Mouse (Mus musculus): Measurements from ENCODE around the gene Wnt11. TPM values are rescaled to one million over a fixed set of nuclear protein-coding genes. Genes with fewer than 3 reads are reported as not detected.

Gene Wnt11
- not detected in 2 replicates for polyA plus RNA-seq (2011; ENCODE audit: insufficient read depth, insufficient read length, low read depth, missing spikeins)

GRCm38 (mm10) chr7:98834711-98835321, at the start of gene Wnt11:
Gene Wnt11, plus strand, starts transcription at chr7:98835112.
- peak within 1 kb of the TSS; percentile 27 for H3K9ac ChIP-seq (ENCODE audit: low read depth, poor library complexity, severe bottlenecking)
- no peaks in the 10 kb centered on the region for H3K4me1 ChIP-seq (ENCODE audit: control insufficient read depth, insufficient read depth, low read length)
- H3K27ac ChIP-seq (ENCODE audit: insufficient read depth, low read length), result no peak within 1 kb of the TSS
- H3K9me3 ChIP-seq (replicated peaks; ENCODE audit: control insufficient read depth, insufficient read depth, low read length, poor library complexity, severe bottlenecking), result no peaks in the 10 kb centered on the region
- TF ChIP-seq EP300 (IDR thresholded peaks at IDR 0.05; ENCODE audit: insufficient read depth, low read depth, low read length) (no peak), CTCF (IDR thresholded peaks at IDR 0.05; ENCODE audit: low read depth, low read length) (no peak), POLR2A (IDR thresholded peaks at IDR 0.05; ENCODE audit: insufficient read depth, low read length) (no peak)
- H3K36me3 ChIP-seq (ENCODE audit: control insufficient read depth, insufficient read depth, low read length, poor library complexity, severe bottlenecking), result no peaks in the 10 kb centered on the region
- H3K4me3 ChIP-seq (ENCODE audit: low read depth, low read length), result peak within 1 kb of the TSS; percentile 50
- peaks cover 17% of the 10 kb centered on the region for H3K27me3 ChIP-seq (ENCODE audit: control insufficient read depth, insufficient read depth, low read length, poor library complexity, severe bottlenecking)

GRCm38 (mm10) chr7:98786792-98787612, 47.9 kb upstream of the Wnt11 start:
- Histone ChIP-seq H3K9ac (ENCODE audit: low read depth, poor library complexity, severe bottlenecking) (no peak overlapping the region), H3K4me3 (ENCODE audit: low read depth, low read length) (no peak overlapping the region), H3K27me3 (ENCODE audit: control insufficient read depth, insufficient read depth, low read length, poor library complexity, severe bottlenecking) (no peaks in the 10 kb centered on the region), H3K9me3 (replicated peaks; ENCODE audit: control insufficient read depth, insufficient read depth, low read length, poor library complexity, severe bottlenecking) (no peaks in the 10 kb centered on the region), H3K27ac (ENCODE audit: insufficient read depth, low read length) (no peak overlapping the region), H3K4me1 (ENCODE audit: control insufficient read depth, insufficient read depth, low read length) (peaks cover 3% of the 10 kb centered on the region), H3K36me3 (ENCODE audit: control insufficient read depth, insufficient read depth, low read length, poor library complexity, severe bottlenecking) (no peaks in the 10 kb centered on the region)
- TF ChIP-seq POLR2A (IDR thresholded peaks at IDR 0.05; ENCODE audit: insufficient read depth, low read length), result no peak
- TF ChIP-seq EP300 (IDR thresholded peaks at IDR 0.05; ENCODE audit: insufficient read depth, low read depth, low read length), result no peak
- TF ChIP-seq CTCF (IDR thresholded peaks at IDR 0.05; ENCODE audit: low read depth, low read length), result no peak

- Histone ChIP-seq H3K27me3 (ENCODE audit: control insufficient read depth, insufficient read depth, low read length, poor library complexity, severe bottlenecking) (no peaks in the 10 kb centered on the region), H3K4me1 (ENCODE audit: control insufficient read depth, insufficient read depth, low read length) (peaks cover 3% of the 10 kb centered on the region), H3K9ac (ENCODE audit: low read depth, poor library complexity, severe bottlenecking) (no peak overlapping the region), H3K4me3 (ENCODE audit: low read depth, low read length) (no peak overlapping the region), H3K36me3 (ENCODE audit: control insufficient read depth, insufficient read depth, low read length, poor library complexity, severe bottlenecking) (no peaks in the 10 kb centered on the region), H3K27ac (ENCODE audit: insufficient read depth, low read length) (no peak overlapping the region), H3K9me3 (replicated peaks; ENCODE audit: control insufficient read depth, insufficient read depth, low read length, poor library complexity, severe bottlenecking) (no peaks in the 10 kb centered on the region)
- TF ChIP-seq POLR2A (IDR thresholded peaks at IDR 0.05; ENCODE audit: insufficient read depth, low read length), result no peak
- TF ChIP-seq EP300 (IDR thresholded peaks at IDR 0.05; ENCODE audit: insufficient read depth, low read depth, low read length), result no peak
- no peak for TF ChIP-seq CTCF (IDR thresholded peaks at IDR 0.05; ENCODE audit: low read depth, low read length)
Observed at GRCm38 (mm10) chr7:98788721-98789120, 46.2 kb upstream of the Wnt11 start.

GRCm38 (mm10) chr7:98789121-98789520, 45.8 kb upstream of the Wnt11 start:
- H3K36me3 ChIP-seq (ENCODE audit: control insufficient read depth, insufficient read depth, low read length, poor library complexity, severe bottlenecking), result no peaks in the 10 kb centered on the region
- H3K9ac ChIP-seq (ENCODE audit: low read depth, poor library complexity, severe bottlenecking), result no peak overlapping the region
- no peaks in the 10 kb centered on the region for H3K9me3 ChIP-seq (replicated peaks; ENCODE audit: control insufficient read depth, insufficient read depth, low read length, poor library complexity, severe bottlenecking)
- peaks cover 3% of the 10 kb centered on the region for H3K4me1 ChIP-seq (ENCODE audit: control insufficient read depth, insufficient read depth, low read length)
- H3K27me3 ChIP-seq (ENCODE audit: control insufficient read depth, insufficient read depth, low read length, poor library complexity, severe bottlenecking), result no peaks in the 10 kb centered on the region
- H3K27ac ChIP-seq (ENCODE audit: insufficient read depth, low read length), result no peak overlapping the region
- no peak for TF ChIP-seq CTCF (IDR thresholded peaks at IDR 0.05; ENCODE audit: low read depth, low read length)
- TF ChIP-seq EP300 (IDR thresholded peaks at IDR 0.05; ENCODE audit: insufficient read depth, low read depth, low read length), result 0 out of 2 replicates have a peak, but pooled peaks have one; percentile 33
- no peak for TF ChIP-seq POLR2A (IDR thresholded peaks at IDR 0.05; ENCODE audit: insufficient read depth, low read length)
- no peak overlapping the region for H3K4me3 ChIP-seq (ENCODE audit: low read depth, low read length)

- TF ChIP-seq POLR2A (IDR thresholded peaks at IDR 0.05; ENCODE audit: insufficient read depth, low read length), result no peak
- no peak for TF ChIP-seq CTCF (IDR thresholded peaks at IDR 0.05; ENCODE audit: low read depth, low read length)
- no peak for TF ChIP-seq EP300 (IDR thresholded peaks at IDR 0.05; ENCODE audit: insufficient read depth, low read depth, low read length)
- H3K36me3 ChIP-seq (ENCODE audit: control insufficient read depth, insufficient read depth, low read length, poor library complexity, severe bottlenecking), result no peaks in the 10 kb centered on the region
- peaks cover 3% of the 10 kb centered on the region for H3K4me1 ChIP-seq (ENCODE audit: control insufficient read depth, insufficient read depth, low read length)
- no peak overlapping the region for H3K4me3 ChIP-seq (ENCODE audit: low read depth, low read length)
- no peak overlapping the region for H3K9ac ChIP-seq (ENCODE audit: low read depth, poor library complexity, severe bottlenecking)
- no peaks in the 10 kb centered on the region for H3K9me3 ChIP-seq (replicated peaks; ENCODE audit: control insufficient read depth, insufficient read depth, low read length, poor library complexity, severe bottlenecking)
- no peak overlapping the region for H3K27ac ChIP-seq (ENCODE audit: insufficient read depth, low read length)
- H3K27me3 ChIP-seq (ENCODE audit: control insufficient read depth, insufficient read depth, low read length, poor library complexity, severe bottlenecking), result no peaks in the 10 kb centered on the region
Observed at GRCm38 (mm10) chr7:98791864-98792263, 43.0 kb upstream of the Wnt11 start.

- TF ChIP-seq POLR2A (IDR thresholded peaks at IDR 0.05; ENCODE audit: insufficient read depth, low read length) (no peak), CTCF (IDR thresholded peaks at IDR 0.05; ENCODE audit: low read depth, low read length) (no peak), EP300 (IDR thresholded peaks at IDR 0.05; ENCODE audit: insufficient read depth, low read depth, low read length) (no peak)
- no peak overlapping the region for H3K27ac ChIP-seq (ENCODE audit: insufficient read depth, low read length)
- H3K4me3 ChIP-seq (ENCODE audit: low read depth, low read length), result no peak overlapping the region
- H3K9me3 ChIP-seq (replicated peaks; ENCODE audit: control insufficient read depth, insufficient read depth, low read length, poor library complexity, severe bottlenecking), result no peaks in the 10 kb centered on the region
- H3K4me1 ChIP-seq (ENCODE audit: control insufficient read depth, insufficient read depth, low read length), result peaks cover 4% of the 10 kb centered on the region
- no peak overlapping the region for H3K9ac ChIP-seq (ENCODE audit: low read depth, poor library complexity, severe bottlenecking)
- H3K27me3 ChIP-seq (ENCODE audit: control insufficient read depth, insufficient read depth, low read length, poor library complexity, severe bottlenecking), result no peaks in the 10 kb centered on the region
- no peaks in the 10 kb centered on the region for H3K36me3 ChIP-seq (ENCODE audit: control insufficient read depth, insufficient read depth, low read length, poor library complexity, severe bottlenecking)
Observed at GRCm38 (mm10) chr7:98793811-98794210, 41.1 kb upstream of the Wnt11 start.
